Mouse (Mus musculus) small intestine, adult 2 months (tissue): ENCODE measurements around the gene Cers1.

ENCODE experiments used
- CTCF ChIP-seq: fragments of 200-500 bp; IDR thresholded peaks from 2 replicates; pipeline ENCODE4 v1.5.1; 2012; ENCODE audit warnings: low read depth, mild to moderate bottlenecking, control low read depth, inconsistent platforms, low read length, moderate library complexity, mixed read lengths; ENCODE audit not compliant: insufficient replicate concordance, insufficient read length; ENCODE audit errors: extremely low read depth
- POLR2A ChIP-seq: fragments of 200-500 bp; IDR thresholded peaks from 2 replicates; pipeline ENCODE4 v1.6.1; 2012; ENCODE audit warnings: low read depth, mild to moderate bottlenecking, control low read depth, inconsistent platforms, low read length, moderate library complexity

GRCm38 (mm10) chr8:70370476-70370875 lies 54.9 kb downstream of the Cers1 start:
- TF ChIP-seq CTCF: no peak
- TF ChIP-seq POLR2A: no peak
